16 mouse cellular contexts compared by ENCODE assay signal in the genomic region with DNA sequence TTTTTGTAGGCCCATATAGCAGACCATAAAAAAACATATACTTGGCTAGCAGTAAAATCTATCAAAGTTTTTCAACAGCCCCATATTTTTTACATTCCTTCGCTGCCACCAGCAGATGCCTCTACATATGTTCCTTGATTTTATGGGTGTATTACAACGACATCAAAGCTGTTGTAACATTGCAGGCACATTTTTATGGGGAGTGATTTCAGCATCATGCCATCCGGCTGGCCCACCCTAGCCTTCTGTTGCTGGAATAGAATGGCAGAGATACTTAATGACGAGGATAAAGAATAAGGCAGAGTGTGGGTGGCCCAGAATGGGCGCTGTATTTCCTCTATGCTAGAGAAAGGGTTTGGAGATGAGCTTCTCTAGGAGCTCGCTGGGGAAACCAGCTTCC.
DNase-seq lines count a peak whose midpoint lies in the region; ATAC-seq and TF ChIP-seq lines count a peak whose summit lies in the region.
"Had no signal": no experiment of that assay in that cellular context is flagged by ENCODE, and none has a peak within 500 bp of the region (broad histone marks: within the 10 kb centered on the region; RNA-seq: fewer than 3 reads in every experiment).

No protein-coding gene starts in this region.

- no peaks in the 10 kb centered on the region for H3K27me3 ChIP-seq in limb, embryonic 14.5 days (ENCODE audit: control insufficient read depth, insufficient read depth, low read length)
- H3K27me3 ChIP-seq in hindbrain, postnatal 0 days (ENCODE audit: insufficient read depth, low read length): no peaks in the 10 kb centered on the region
- H3K27me3 ChIP-seq in kidney, adult 2 months (replicated peaks; ENCODE audit: control insufficient read depth, insufficient read depth, low read length): no peaks in the 10 kb centered on the region
- H3K27me3 ChIP-seq: hindbrain, embryonic 13.5 days; liver, embryonic 13.5 days had no signal

- DNase-seq in brain, adult 2 months (ENCODE audit: low read depth, low spot score): peak; percentile 64
- peak; percentile 70 for DNase-seq in brain, embryonic 18.5 days (ENCODE audit: low read depth, low spot score)
- DNase-seq in layer of hippocampus, adult 2 months (ENCODE audit: low spot score in 2 of 2): peak; percentile 67 to 78
- peak; percentile 12 for DNase-seq in limb, embryonic 14.5 days (ENCODE audit: low spot score)
- DNase-seq in hindbrain, postnatal 0 days (ENCODE audit: low spot score): no peak
- DNase-seq in ovary, postnatal 36 days (ENCODE audit: low spot score): no peak
- no peak for DNase-seq in kidney, adult 2 months
- DNase-seq: adrenal gland, postnatal 25 days; heart, adult 2 months; liver, embryonic 13.5 days; lung, postnatal 10 days; spleen, adult 18-20 months had no signal

- no peaks in the 10 kb centered on the region for H3K36me3 ChIP-seq in limb, embryonic 14.5 days (ENCODE audit: control insufficient read depth, insufficient read depth, low read length)
- no peaks in the 10 kb centered on the region for H3K36me3 ChIP-seq in hindbrain, postnatal 0 days (ENCODE audit: insufficient read depth, low read length)
- no peaks in the 10 kb centered on the region for H3K36me3 ChIP-seq in kidney, adult 2 months (ENCODE audit: control insufficient read depth, insufficient read depth, low read length)
- H3K36me3 ChIP-seq: hindbrain, embryonic 13.5 days; liver, embryonic 13.5 days; midbrain, embryonic 10.5 days had no signal

- H3K4me2 ChIP-seq in limb, embryonic 14.5 days (replicated peaks; ENCODE audit: low read depth, low read length, severe bottlenecking): no peak overlapping the region
- H3K4me2 ChIP-seq in hindbrain, postnatal 0 days (ENCODE audit: low read depth, low read length): no peak overlapping the region
- H3K4me2 ChIP-seq: hindbrain, embryonic 13.5 days; liver, embryonic 13.5 days had no signal

- TF ChIP-seq POLR2A in limb, embryonic 14.5 days (IDR thresholded peaks at IDR 0.05; ENCODE audit: borderline replicate concordance, extremely low read depth, insufficient read depth, insufficient read length): no peak
- TF ChIP-seq POLR2A in kidney, adult 2 months (IDR thresholded peaks at IDR 0.05; ENCODE audit: low read depth, low read length): no peak

- H3K9ac ChIP-seq in limb, embryonic 14.5 days (ENCODE audit: low read depth, low read length, severe bottlenecking): no peak overlapping the region
- no peak overlapping the region for H3K9ac ChIP-seq in hindbrain, postnatal 0 days (replicated peaks; ENCODE audit: low read length)
- H3K9ac ChIP-seq: hindbrain, embryonic 13.5 days; liver, embryonic 13.5 days had no signal

- no peaks in the 10 kb centered on the region; the same call in 1 of the 2 replicates for H3K4me1 ChIP-seq in limb, embryonic 14.5 days (ENCODE audit: control insufficient read depth, insufficient read depth, low read length)
- no peaks in the 10 kb centered on the region for H3K4me1 ChIP-seq in hindbrain, postnatal 0 days (ENCODE audit: insufficient read depth, low read length)
- no peaks in the 10 kb centered on the region for H3K4me1 ChIP-seq in kidney, adult 2 months (ENCODE audit: control insufficient read depth, insufficient read depth, low read length)
- H3K4me1 ChIP-seq: hindbrain, embryonic 13.5 days; liver, embryonic 13.5 days; midbrain, embryonic 10.5 days had no signal

- H3K9me3 ChIP-seq in limb, embryonic 14.5 days (ENCODE audit: control insufficient read depth, low read length): no peaks in the 10 kb centered on the region
- H3K9me3 ChIP-seq in hindbrain, postnatal 0 days (ENCODE audit: low read length): no peaks in the 10 kb centered on the region
- H3K9me3 ChIP-seq: hindbrain, embryonic 13.5 days; liver, embryonic 13.5 days; midbrain, embryonic 10.5 days had no signal

- no peak overlapping the region for H3K4me3 ChIP-seq in layer of hippocampus, adult 2 months
- no peak overlapping the region for H3K4me3 ChIP-seq in limb, embryonic 14.5 days (replicated peaks; ENCODE audit: low read length)
- H3K4me3 ChIP-seq in hindbrain, postnatal 0 days (ENCODE audit: low read length): no peak overlapping the region
- H3K4me3 ChIP-seq in kidney, adult 2 months (ENCODE audit: insufficient read depth, low read depth, low read length): no peak overlapping the region
- H3K4me3 ChIP-seq: heart, adult 2 months; hindbrain, embryonic 13.5 days; liver, embryonic 13.5 days; midbrain, embryonic 10.5 days; myocyte had no signal

- ATAC-seq in limb, embryonic 14.5 days (ENCODE audit: low FRiP score, low read depth): no peak
- no peak for ATAC-seq in hindbrain, postnatal 0 days
- ATAC-seq: intestine, postnatal 0 days had no signal

- H3K27ac ChIP-seq in layer of hippocampus, adult 2 months: no peak overlapping the region
- no peak overlapping the region for H3K27ac ChIP-seq in limb, embryonic 14.5 days (replicated peaks; ENCODE audit: low read depth, low read length)
- H3K27ac ChIP-seq in hindbrain, postnatal 0 days: no peak overlapping the region
- H3K27ac ChIP-seq in kidney, adult 2 months (ENCODE audit: insufficient read depth, low read depth, low read length): no peak overlapping the region
- H3K27ac ChIP-seq: heart, adult 2 months; hindbrain, embryonic 13.5 days; liver, embryonic 13.5 days; midbrain, embryonic 10.5 days had no signal

- WGBS in limb, embryonic 14.5 days: 25% methylated on average over 6 of the region's 6 CpGs
- WGBS in hindbrain, postnatal 0 days: 77% methylated on average over 6 of the region's 6 CpGs
- WGBS in kidney, adult 2 months: 68% methylated on average over 6 of the region's 6 CpGs

- no peak for TF ChIP-seq CTCF in layer of hippocampus, adult 2 months (conservative IDR thresholded peaks at IDR 0.05)
- no peak for TF ChIP-seq CTCF in hindbrain, postnatal 0 days (IDR thresholded peaks at IDR 0.05; ENCODE audit: low read depth)
- no peak for TF ChIP-seq CTCF in kidney, adult 2 months (conservative IDR thresholded peaks at IDR 0.05; ENCODE audit: insufficient read depth, insufficient read length, low read depth, low read length)

Comparison
In these comparisons a context has a peak if more than half of its experiments do, and no peak if none do; other contexts are left out.
1. DNase-seq: peak in brain, adult 2 months (single experiment), brain, embryonic 18.5 days (single experiment), layer of hippocampus, adult 2 months (2 of 2) and limb, embryonic 14.5 days (single experiment); none in hindbrain, postnatal 0 days (single experiment), ovary, postnatal 36 days (single experiment) and kidney, adult 2 months (single experiment).